Mouse (Mus musculus) heart, adult 18-20 months (tissue): ENCODE results near the gene Slc20a1. TPM values are rescaled to one million over a fixed set of nuclear protein-coding genes. Genes with fewer than 3 reads are reported as not detected.
A peak's percentile ranks its signal among the peaks of the same experiment; 100 is the strongest.

Experiments used
- DNase-seq, 2 experiments: peaks; one replicate each; pipeline ENCODE4 v3.0.0; 2021 to 2022; ENCODE audit warnings: mixed read lengths in 1 of 2
- long read RNA-seq, 2 experiments: library from polyadenylated mRNA; stranded (forward); transcript quantifications; one replicate each; pipeline ENCODE4 v2.0.0; 2021
- total RNA-seq, 2 experiments: library from RNA; stranded (reverse); gene quantifications; 2 replicates each; pipeline ENCODE4 v1.2.3; 2021

Slc20a1 gene
- total RNA-seq: 10 to 100 TPM; 12.4 to 13.9 TPM
- long read RNA-seq, experiment 1, partial matches to known transcripts: 5 of 6 reads
- long read RNA-seq, experiment 1, other reads (novel, unspliced or antisense): 0 of 6 reads
- long read RNA-seq, experiment 2, partial matches to known transcripts: 1 of 3 reads
- long read RNA-seq, experiment 2, other reads (novel, unspliced or antisense): 2 of 3 reads

DNA sequence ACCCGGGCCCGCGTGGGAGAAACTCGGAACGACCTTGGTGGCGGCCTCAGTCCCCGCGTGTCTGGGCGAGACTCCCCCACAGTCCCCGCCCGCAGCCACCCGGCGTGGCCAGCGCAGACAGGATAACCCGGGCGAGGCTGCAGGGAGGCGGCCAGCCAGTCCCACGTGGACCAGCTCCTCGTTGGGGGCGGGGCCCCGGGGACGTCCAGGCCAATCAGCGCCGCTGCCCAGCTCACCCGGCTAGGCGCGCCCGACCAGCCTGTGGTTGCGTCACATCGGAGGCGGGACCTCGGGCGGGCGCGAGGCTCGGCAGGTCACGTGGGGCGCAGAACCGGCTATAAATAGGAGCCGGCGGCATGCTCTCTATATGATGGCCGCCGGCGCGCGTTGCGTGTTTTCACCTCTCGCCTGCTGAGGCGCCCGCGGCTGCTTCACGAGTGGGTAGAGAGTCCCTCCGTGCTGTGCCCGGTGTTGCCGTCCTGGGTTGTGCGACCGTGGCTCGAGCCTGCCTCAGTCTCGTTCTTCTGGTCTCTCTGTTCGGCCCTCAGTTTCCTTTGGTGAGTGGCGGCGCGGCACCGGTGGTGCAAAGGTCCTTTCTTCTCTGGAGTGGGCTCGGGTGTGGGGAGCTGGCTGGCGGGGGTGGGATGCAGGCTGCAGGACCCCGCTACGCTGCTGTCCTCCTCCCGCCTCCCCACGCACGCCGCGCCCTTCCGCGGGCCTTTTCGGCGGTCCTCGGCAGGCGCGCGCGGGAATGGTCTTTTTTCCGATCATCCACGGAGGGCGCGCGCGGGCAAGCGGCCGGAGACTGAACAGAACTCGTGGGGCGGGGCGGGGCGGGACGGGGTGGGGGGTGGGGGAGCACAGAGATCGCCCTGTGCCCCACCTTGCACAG lies at the start of gene Slc20a1:
Gene Slc20a1, plus strand, starts transcription at position 329 of the 892 bp plus-strand sequence.
- peak; percentile 99 for DNase-seq

- no peak for DNase-seq
These were observed 49.7 kb upstream of the Slc20a1 start for GRCm38 (mm10) chr2:129148836-129149235.

DNA sequence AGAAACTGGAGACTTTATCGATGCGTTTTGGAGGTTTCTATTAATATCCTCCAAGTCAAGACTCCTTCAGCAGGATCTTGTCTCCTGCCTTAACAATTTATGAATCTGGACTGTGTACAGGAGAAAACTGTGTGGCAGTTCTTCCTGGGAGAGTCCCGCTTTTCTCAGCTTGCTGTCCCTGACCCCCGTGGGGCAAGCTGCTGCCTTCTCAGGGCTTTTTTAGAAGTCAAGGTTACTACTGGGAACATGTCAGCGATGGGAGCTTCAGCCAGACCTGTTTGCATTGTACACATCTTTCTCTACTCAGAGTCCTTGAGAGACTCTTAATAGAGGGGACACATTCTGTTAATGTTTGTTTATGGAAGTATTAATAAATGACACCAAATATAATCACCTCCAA lies 48.2 kb upstream of the Slc20a1 start:
- no peak for DNase-seq

GRCm38 (mm10) chr2:129151111-129151510 lies 47.5 kb upstream of the Slc20a1 start:
- no peak for DNase-seq

DNA sequence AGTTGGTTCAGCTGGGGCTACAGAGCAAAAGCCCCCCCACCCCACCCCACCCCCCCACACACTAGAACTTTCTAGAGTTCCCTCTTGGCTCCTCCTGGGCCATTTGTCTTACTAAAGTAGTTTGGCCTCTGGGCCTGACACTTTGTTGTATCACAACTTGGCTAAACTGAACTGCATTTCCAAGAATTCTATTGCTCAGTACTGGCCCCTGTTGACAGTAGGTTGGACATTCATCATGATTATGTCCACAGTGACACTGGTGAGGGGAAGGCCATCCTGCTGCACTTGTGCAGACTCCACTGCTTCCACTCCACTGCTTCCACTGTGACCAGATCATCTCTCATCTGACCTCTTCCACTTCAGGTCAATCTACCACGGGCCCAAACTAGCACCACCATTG lies 45.8 kb upstream of the Slc20a1 start:
- no peak for DNase-seq

GRCm38 (mm10) chr2:129164815-129165214 lies 33.7 kb upstream of the Slc20a1 start:
- DNase-seq: no peak

- peak in 1 of 2 experiments; percentile 33 for DNase-seq
These were observed 31.8 kb upstream of the Slc20a1 start for GRCm38 (mm10) chr2:129166466-129167463.

- DNase-seq: no peak
These were observed 25.2 kb upstream of the Slc20a1 start for GRCm38 (mm10) chr2:129173386-129173785.

- DNase-seq: peak; percentile 64 to 73
These were observed 24.1 kb upstream of the Slc20a1 start for GRCm38 (mm10) chr2:129174474-129174873.

DNA sequence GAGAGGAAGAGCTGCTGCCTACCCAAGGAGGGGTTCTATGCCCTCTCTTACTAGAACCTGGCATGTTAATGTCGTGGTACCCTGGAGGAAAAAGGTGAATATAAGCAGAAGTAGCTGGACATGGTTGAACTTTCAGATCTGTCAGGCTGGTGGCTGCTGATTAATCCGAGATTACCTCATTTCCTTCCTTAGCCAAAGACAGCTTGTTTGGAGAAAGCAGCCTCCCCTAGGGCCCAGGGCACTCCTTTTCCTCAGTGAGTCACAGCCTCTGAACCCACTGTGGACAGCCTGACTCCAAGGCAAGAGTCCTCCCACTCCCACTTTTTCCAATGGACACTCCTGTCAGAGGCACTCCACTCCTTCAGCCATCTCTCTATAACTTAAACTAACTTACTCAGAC lies 22.9 kb upstream of the Slc20a1 start:
- peak in 1 of 2 experiments; percentile 52 for DNase-seq

DNA sequence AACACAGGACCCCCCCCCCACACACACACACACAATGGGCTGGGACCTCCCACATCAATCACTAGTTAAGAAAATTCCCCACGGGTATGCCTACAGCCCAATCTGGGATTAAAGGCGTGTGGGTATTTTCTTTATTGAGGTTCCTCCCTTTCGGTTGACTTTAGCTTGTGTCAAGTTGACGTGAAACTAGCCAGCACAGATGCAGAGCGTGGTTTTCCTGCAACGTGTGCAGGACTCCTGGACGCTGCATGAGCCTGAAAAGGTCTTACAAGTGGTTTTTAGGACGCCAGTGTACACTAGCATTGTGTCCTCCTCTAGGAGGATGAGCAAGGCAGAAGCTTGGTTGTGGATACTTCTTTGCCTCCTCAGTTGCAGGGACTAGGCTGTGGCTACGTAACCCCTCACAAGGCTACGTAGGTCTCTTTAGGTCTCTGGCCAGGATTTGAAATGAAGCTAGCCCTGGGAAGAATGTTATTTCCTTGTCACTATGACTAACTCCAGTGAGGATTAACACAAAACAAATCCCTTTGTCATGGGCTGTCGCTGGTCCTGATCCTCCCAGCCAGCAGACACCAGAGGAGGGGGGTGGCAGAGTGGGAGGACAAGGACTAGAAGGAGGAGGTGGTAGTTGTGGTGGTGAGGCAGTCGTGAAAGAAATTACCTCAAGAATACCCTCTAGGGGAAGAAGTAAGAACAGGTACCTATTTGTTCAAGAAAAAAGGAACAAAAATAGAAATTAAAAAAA lies 21.7 kb upstream of the Slc20a1 start:
- DNase-seq: no peak

GRCm38 (mm10) chr2:129177661-129178060 lies 20.9 kb upstream of the Slc20a1 start:
- DNase-seq: no peak

DNA sequence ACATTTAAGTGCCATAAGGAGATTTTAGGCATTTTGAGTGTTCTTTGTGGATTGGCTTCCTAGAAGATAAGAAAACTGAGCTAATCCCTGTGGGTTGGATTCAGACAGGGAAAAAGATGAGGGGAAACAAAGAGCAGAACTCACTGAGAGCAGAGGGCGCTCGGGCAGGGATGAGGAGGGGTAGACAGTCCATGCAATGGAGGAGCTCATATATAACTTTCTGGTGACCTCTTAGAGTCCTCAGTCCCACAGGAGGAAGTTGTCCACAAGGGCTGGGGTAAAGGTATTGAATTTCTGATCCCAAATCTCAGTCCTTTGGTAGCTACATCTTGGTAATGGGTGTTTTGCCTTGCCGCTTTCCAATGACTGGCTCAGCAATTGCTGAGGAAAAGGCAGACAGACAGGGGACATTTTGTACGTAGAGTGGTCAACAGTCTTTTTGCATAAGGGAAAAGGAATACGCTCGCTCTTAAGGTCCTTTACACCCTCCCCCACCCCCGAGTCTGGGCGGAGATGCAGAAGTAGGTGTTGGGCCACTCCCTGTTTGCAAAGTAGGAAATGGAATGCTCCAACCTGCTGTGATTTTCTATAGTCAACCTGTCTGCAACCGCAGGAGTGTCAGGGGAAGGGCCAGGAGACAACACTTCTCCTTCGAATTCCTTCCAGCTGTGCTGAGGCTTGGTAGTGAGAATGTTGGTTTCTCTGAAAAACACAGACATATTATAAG lies 20.2 kb upstream of the Slc20a1 start:
- DNase-seq: no peak

DNA sequence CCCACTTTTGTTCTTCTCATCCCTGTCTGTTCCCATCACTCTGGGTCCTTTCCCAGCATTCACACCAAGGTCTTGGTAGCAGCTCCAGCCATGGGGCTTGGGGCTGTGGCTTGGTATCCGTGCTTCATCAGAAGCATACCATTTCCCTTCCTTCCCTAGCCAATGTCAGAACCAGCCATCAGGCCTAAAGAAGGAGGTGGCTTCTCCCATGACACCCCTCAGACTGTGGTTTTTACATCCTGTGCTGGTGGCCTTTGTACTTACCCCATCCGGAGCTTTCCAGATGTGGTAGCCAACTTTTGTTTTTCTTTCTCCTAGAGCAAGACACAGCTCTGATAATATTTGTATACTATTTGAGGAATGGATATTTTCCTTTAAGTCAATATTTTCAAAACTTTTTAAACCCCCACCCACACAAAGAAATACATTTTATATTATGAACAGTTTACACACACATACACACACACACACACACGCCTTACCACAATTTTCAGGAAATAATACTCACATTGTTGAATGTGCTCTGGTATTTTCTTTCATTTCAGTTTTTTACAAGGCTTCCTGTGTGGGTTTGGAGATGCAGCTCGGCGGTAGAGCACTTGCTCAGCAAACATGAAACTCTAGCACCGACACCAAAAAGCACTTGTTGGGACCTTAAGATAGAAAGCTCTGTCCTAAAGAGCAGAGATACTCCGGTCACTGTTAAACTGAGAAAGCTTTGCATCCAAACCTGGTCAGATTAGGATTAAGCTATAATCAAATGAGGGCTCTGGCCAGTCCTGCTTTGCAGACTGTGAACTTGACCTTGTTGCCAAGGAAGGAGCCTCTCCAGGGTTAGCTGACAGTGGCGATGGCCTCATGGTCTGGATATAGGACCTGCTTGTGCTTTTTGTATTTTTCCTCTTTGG lies 18.4 kb upstream of the Slc20a1 start:
- no peak for DNase-seq

- DNase-seq: no peak
These were observed 17.1 kb upstream of the Slc20a1 start for GRCm38 (mm10) chr2:129181509-129181908.

DNA sequence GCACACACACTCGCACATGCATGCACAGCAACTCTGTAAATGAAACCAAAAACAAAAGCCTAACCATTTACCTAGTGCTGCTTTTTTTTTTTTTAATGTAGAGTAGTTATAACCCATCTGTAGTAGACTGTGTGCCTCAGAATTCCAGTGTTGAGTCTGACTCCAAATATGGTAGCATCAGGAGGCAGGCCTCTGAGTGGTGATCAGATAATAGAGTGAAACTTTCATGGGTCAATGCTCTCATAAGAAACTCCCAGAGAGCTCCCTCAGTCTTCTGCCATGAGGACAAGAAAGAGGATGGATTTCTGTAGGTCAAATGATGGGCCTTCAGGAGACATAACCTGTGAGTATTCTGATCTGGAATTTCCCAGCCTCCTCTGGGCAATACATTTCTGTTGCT lies 16.2 kb upstream of the Slc20a1 start:
- DNase-seq: no peak

- peak in 1 of 2 experiments; percentile 29 for DNase-seq
These were observed 15.0 kb upstream of the Slc20a1 start for GRCm38 (mm10) chr2:129183561-129184031.

- no peak for DNase-seq
These were observed 13.7 kb upstream of the Slc20a1 start for GRCm38 (mm10) chr2:129184853-129185252.

DNA sequence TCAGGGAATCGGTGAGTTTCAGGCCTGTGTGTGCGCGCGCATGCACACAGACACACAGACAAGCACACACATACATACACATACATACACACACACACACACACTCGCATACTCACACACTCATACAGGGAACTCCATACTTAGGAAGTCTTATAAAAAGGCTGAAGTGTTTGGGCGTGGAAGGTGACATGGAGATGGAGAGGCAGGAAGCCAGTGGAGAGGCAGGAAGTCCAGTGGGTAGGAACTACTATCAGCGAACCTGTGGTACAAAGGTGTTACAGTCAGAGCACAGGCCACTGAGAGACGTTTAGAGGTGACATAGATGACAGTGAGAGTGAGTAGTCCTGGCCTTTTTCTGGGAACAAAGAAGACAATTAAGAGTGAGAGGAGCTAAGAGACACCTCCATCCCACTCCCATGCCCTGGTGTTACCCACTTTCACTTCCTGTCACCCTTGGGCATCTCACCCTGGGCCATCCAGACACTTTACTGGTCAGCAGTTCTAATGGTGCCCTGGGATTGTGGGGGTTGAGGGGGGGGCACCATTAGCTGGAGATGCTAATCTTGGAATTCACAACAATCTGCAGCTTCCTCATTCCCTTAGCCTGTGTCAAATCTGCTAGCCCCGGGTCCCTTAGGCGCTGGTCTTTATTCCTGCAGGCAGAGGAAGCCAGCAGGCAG lies 12.8 kb upstream of the Slc20a1 start:
- no peak for DNase-seq
